ENCODE assay signal across 19 mouse cellular contexts in the genomic region with DNA sequence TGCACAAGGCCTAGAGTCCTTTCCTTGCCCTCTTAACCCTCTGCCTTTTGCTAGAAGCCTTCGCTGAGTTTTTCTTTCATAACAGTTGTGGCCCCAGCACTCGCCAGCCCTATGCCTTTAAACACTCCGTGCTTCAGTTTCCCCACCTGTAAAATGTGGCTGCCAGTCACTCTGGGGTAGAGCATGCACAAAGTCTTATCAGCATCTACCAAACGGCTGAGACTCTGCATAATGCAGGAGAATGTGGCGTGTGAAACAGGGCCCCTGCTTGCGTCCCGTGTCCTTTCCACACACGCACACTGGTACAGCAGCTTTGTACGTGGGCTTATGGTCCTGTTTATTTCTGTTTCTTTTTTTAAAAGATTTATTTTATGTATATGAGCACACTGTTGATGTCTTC.
"Had no signal": no experiment of that assay in that cellular context is flagged by ENCODE, and none has a peak within 500 bp of the region (broad histone marks: within the 10 kb centered on the region; RNA-seq: fewer than 3 reads in every experiment).

No protein-coding gene starts in this region.

- DNase-seq: lung, adult 18-20 months; lung, embryonic 14.5 days; lung, postnatal 10 days; lung, postnatal 4 days; midbrain, embryonic 14.5 days; retina, postnatal 1 day; right cerebral cortex, adult 18-20 months; thymus, adult 2 months; thymus, postnatal 25 days; thymus, postnatal 4 days had no signal

- ATAC-seq: midbrain, embryonic 16.5 days had no signal

- H3K27ac ChIP-seq: midbrain, embryonic 10.5 days; midbrain, embryonic 12.5 days; neural tube, embryonic 13.5 days; neural tube, embryonic 15.5 days; stomach, embryonic 15.5 days; stomach, postnatal 0 days had no signal

- H3K27me3 ChIP-seq: megakaryocyte, embryonic 14.5 days; midbrain, embryonic 12.5 days; neural tube, embryonic 13.5 days; neural tube, embryonic 15.5 days; stomach, embryonic 15.5 days had no signal

- H3K9ac ChIP-seq: lung, embryonic 14.5 days; midbrain, embryonic 12.5 days; neural tube, embryonic 13.5 days; neural tube, embryonic 15.5 days; stomach, embryonic 15.5 days had no signal

- H3K9me3 ChIP-seq: megakaryocyte, embryonic 14.5 days; midbrain, embryonic 10.5 days; midbrain, embryonic 12.5 days; neural tube, embryonic 13.5 days; neural tube, embryonic 15.5 days; stomach, embryonic 15.5 days had no signal

- H3K4me2 ChIP-seq: lung, embryonic 14.5 days; midbrain, embryonic 12.5 days; neural tube, embryonic 13.5 days; neural tube, embryonic 15.5 days; stomach, embryonic 15.5 days had no signal

- H3K4me1 ChIP-seq: midbrain, embryonic 12.5 days; neural tube, embryonic 15.5 days; stomach, embryonic 15.5 days had no signal

- H3K4me3 ChIP-seq: megakaryocyte, embryonic 14.5 days; midbrain, embryonic 10.5 days; midbrain, embryonic 12.5 days; myocyte; neural tube, embryonic 13.5 days; neural tube, embryonic 15.5 days; stomach, embryonic 15.5 days had no signal
